Mouse (Mus musculus) lung, postnatal 0 days (tissue): ENCODE data around the gene Mroh7.
"Not testable (repeated sequence)": the region's sequence is repeated elsewhere in the genome, so short reads cannot be mapped to it uniquely, and the experiment has no call there.

Source experiments
- CTCF ChIP-seq: IDR thresholded peaks from 2 replicates; pipeline ENCODE4 v1.5.1; 2016; ENCODE audit warnings: antibody characterized with exemption, mild to moderate bottlenecking
- EP300 ChIP-seq: IDR thresholded peaks from 2 replicates; pipeline ENCODE4 v1.6.1; 2016; ENCODE audit warnings: antibody characterized with exemption, mild to moderate bottlenecking, control low read depth

- TF ChIP-seq CTCF, EP300: not testable (repeated sequence)
These were observed 6.2 kb upstream of the Mroh7 start for GRCm38 (mm10) chr4:106736884-106737283.
